Mouse (Mus musculus) ZHBTc4 (cell line): ENCODE results near the gene Hao2.

Source experiments
- DNase-seq: peaks from one replicate; pipeline ENCODE4 v3.0.0-alpha.2; 2011; ENCODE audit warnings: low read depth, low spot score

Hao2 gene

DNA sequence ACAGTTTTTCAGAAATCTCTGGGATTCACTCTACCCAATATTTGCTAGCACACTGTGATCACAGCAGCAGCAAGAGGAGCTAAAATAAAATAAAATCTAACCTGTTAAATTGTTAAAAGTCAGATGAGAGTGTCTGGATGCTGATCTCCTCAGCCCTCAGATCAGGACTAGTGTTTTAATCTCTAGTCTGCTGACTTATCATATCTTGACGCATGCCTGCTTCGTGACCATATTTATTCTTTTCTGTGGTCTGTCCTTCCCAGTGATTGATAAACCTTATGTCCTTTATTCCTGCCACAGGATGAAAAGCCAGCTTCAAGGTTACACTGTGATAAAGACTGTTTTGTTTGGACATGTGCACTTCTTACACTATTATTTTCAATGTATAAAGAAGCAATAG, 35.0 kb downstream of the Hao2 start:
- DNase-seq, result no peak

DNA sequence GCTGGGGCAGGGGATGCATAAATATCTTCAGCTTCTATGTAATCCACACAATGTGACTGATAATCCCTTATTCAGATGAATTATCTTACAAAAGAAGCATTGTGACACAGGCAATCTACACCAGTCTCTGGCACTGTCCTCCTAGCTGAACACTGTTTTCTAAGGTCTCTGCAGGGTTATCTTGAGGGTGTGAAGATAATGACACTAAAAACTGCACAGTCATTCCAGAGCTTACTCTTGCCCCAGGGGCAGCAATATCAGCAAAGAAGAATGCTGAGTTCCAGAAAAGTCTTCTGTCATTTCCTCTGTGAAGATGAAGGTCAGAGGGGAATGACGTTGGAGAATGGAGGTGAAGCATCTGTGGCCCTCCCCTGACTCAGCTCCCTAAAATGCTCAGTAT, 36.1 kb downstream of the Hao2 start:
- no peak for DNase-seq

DNA sequence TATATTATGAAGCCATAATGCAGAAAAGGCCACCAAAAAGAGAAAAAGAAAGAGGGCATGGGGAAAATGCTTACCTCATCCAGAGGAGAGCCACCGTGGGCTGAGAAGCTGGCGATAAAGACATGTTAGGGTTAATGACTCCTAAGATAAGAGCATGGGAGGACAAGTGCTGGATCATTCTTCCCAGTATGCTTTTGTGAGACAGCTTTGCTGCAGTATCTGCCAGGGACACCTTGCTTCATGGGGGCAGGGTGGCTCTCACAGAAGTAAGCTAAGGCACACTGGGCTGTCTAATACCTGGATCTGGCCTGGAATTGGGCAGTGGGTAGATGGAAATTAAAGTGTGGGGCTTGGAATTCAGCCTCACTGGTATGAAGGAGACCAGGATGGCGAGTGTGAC, 37.9 kb downstream of the Hao2 start:
- no peak for DNase-seq

DNA sequence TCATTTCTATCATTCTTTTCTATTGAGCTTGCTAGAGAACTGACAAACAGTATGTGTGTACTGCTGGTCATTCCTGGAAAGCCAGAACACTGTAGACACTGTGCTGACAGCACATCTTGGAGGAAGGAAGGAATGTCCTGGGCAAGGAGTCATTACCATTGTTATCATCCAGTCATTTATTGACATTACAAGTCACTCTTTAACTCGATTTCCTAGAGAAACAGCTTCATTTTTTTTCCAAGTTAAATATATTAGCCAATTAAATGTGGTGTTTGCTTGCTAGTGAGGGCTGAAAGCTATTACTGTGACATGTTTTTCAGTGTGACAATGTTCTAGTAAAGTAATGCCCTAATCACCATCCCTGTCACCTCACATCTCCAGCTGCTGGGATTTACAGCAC, 39.4 kb downstream of the Hao2 start:
- DNase-seq, result no peak

DNA sequence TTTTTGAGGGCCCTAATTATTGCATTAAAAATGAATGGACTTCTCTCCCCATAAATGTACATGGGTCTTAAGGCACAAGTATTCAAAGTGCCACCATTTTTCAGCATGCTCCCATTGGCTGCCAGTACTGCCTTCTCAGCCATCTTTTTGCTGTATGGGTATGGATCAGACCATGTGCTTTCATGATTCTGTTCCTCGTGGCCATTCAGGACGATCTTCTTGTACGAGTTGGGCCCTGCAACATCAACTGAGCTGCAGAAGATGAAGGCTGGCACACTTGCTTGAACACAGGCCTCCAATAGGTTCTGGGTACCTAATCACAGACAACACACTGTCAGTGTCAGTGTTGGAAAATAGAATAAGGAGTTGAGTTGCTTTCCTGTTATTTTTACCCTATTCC, 40.0 kb downstream of the Hao2 start:
- DNase-seq, result no peak

DNA sequence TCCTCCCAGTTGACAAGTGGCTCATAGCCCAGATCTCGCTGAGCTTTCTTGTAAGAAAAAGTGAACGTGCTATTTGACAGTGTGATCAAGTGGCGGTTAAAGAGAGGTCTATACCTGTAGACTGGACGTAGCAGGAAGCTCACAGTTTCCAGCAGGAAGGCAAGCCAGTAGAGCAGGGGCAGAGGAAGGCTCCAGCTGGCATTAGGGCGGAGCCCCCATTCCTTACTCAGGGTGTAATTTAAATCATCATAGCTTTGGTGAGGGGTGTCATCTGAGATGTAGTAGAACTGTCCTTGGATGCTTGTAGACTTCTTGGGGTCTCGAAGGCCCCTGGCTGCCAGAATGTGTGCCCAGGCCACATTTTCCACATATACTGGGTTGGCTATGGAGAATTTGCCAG, 40.4 kb downstream of the Hao2 start:
- no peak for DNase-seq

DNA sequence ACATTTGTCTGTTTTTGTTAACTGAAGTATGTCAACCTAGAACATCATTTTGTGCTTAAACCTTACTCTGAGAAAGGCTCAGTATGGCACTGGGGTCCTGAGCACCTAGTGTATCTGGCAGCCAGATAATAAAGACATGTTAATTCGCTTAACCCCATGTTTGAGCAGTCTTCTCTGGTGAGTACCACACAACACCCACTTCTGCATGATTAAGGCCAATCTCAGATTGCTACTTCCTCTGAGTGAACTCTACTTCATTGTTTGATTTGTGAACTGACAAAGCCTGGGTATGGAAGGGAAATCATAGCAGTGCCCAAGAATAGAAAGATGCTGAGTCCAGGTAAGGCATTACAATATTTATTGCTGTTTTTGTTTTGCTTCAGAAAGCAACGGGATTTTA, 41.2 kb downstream of the Hao2 start:
- no peak for DNase-seq

DNA sequence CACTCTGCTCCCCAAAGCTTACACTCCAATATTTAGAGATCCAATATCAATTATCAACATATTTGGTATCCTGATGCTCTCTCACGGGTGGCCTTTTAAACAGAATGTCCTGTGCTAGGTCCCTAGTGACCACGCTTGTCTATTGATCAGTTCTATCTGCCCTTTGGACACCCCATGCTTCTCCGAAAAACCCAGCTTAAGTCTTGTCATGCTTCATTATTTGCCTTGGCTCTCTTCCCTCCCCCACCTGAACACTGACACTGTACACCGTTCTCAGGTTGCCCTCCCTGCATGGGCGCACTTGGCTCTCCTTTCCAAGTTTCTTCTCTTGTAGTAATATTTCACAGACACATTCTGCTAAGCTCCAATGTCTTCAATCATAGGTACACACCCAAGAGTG, 42.8 kb downstream of the Hao2 start:
- DNase-seq, result no peak

DNA sequence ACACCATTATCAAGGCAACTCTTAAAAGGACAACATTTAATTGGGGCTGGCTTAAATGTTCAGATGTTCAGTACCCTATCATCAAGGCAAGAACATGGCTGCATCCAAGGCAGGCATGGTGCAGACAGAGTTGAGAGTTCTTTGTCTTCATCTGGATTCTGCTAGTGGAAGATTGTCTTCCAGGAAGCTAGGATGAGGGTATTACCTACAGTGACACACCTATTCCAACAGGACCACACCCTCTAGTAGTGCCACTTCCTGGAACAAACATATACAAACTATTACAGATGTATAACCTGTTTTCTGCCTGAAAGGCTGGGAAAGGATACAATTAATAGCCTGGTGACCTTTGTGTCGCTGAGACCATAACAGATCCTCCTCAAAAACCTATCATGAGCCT, 44.1 kb downstream of the Hao2 start:
- DNase-seq, result no peak
